Mouse (Mus musculus) forebrain, embryonic 14.5 days (tissue): ENCODE results near the gene Gxylt1. TPM values are rescaled to one million over a fixed set of nuclear protein-coding genes. Genes with fewer than 3 reads are reported as not detected.
A peak's percentile ranks its signal among the peaks of the same experiment; 100 is the strongest.

Experiments
- ATAC-seq: fragments of 200-750 bp; cut with Nextera tagmentation; 2 replicates; pipeline ENCODE4 v1.8.0; 2017; ENCODE audit warnings: mild to moderate bottlenecking, moderate library complexity
- DNase-seq: peaks from one replicate; pipeline ENCODE4 v3.0.0-alpha.2; 2015; ENCODE audit warnings: low spot score
- H3K27ac ChIP-seq: fragments of 300-500 bp; sonication (generic); 2 replicates; pipeline ENCODE4 v1.5.1; 2014; ENCODE audit warnings: low read depth, mild to moderate bottlenecking, control low read depth, low read length, moderate library complexity
- H3K27me3 ChIP-seq: fragments of 300-500 bp; sonication (generic); replicated peaks from 2 replicates; pipeline ENCODE4 v1.6.1; 2014; ENCODE audit warnings: low read length, control low read depth, mixed read lengths; ENCODE audit not compliant: control insufficient read depth, insufficient read depth
- H3K36me3 ChIP-seq: fragments of 300-500 bp; sonication (generic); 2 replicates; pipeline ENCODE4 v1.6.1; 2014; ENCODE audit warnings: low read length, control low read depth; ENCODE audit not compliant: control insufficient read depth, insufficient read depth
- H3K4me1 ChIP-seq: fragments of 300-500 bp; sonication (generic); 2 replicates; pipeline ENCODE4 v1.6.1; 2014; ENCODE audit warnings: antibody characterized with exemption, low read length, control low read depth; ENCODE audit not compliant: control insufficient read depth, insufficient read depth
- H3K4me2 ChIP-seq: fragments of 300-500 bp; sonication (generic); 2 replicates; pipeline ENCODE4 v1.6.1; 2014; ENCODE audit warnings: mild to moderate bottlenecking, control low read depth, low read length
- H3K4me3 ChIP-seq: fragments of 300-500 bp; sonication (generic); 2 replicates; pipeline ENCODE4 v1.5.1; 2014; ENCODE audit warnings: low read depth, low read length, control low read depth
- H3K9ac ChIP-seq: fragments of 300-500 bp; sonication (generic); 2 replicates; pipeline ENCODE4 v1.6.1; 2014; ENCODE audit warnings: mild to moderate bottlenecking, low read length, control low read depth, moderate library complexity
- H3K9me3 ChIP-seq: fragments of 300-500 bp; sonication (generic); replicated peaks from 2 replicates; pipeline ENCODE4 v1.6.1; 2016; ENCODE audit warnings: low read length, control low read depth, mixed read lengths; ENCODE audit not compliant: control insufficient read depth
- WGBS: fragments of 180-500 bp; shearing (Covaris S2); extraction: QIAGEN DNeasy Blood & Tissue Kit; methylation state at CpG from one replicate; pipeline ENCODE4 v1.1.7; 2014; 5-methylcytosine and 5-hydroxymethylcytosine counted together
- polyA plus RNA-seq: library from polyadenylated mRNA; unstranded; fragments of >200 nt; fragmentation: Nextera tagmentation; extraction: Ambion mirVana; gene quantifications from 2 replicates; pipeline ENCODE4 v1.2.1, GENCODE M21; 2014

Gene Gxylt1
- polyA plus RNA-seq, 1 experiment from 2014 or later, result 7.8 TPM

DNA sequence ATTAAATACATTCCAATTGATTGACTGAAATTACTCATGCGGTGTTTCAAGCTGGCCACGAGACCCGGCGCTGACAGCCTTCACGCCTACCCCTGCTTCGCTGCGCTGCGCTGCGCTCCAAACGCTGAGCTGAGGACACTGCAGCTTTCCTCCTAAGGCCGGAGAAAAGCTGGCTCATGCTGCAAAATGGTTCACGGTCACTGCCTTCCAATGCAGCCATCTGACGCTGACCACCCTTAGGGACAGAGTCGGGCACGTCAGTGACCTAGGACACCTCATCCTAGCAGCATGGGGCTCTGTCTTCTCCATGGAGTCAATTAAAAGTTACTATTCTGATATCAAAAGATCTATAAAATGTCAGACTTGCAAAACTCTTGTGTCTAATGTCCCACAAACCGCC, 8.6 kb downstream of the Gxylt1 start:
- Histone ChIP-seq H3K27ac (no peak overlapping the region), H3K27me3 (no peaks in the 10 kb centered on the region), H3K36me3 (no peaks in the 10 kb centered on the region), H3K4me1 (no peaks in the 10 kb centered on the region), H3K9me3 (no peaks in the 10 kb centered on the region), H3K4me3 (no peak overlapping the region), H3K4me2 (no peak overlapping the region), H3K9ac (peak overlapping the region; percentile 13; the same call in 1 of the 2 replicates)
- ATAC-seq, result no peak
- no peak for DNase-seq
- 74% methylated on average over 16 of the region's 16 CpGs for WGBS

GRCm38 (mm10) chr15:93265728-93266127, 9.3 kb downstream of the Gxylt1 start:
- no peak overlapping the region for H3K4me2 ChIP-seq
- peak; percentile 69 for DNase-seq
- no peaks in the 10 kb centered on the region for H3K9me3 ChIP-seq
- H3K9ac ChIP-seq, result no peak overlapping the region
- no peak overlapping the region for H3K4me3 ChIP-seq
- no peaks in the 10 kb centered on the region for H3K4me1 ChIP-seq
- H3K36me3 ChIP-seq, result no peaks in the 10 kb centered on the region
- H3K27me3 ChIP-seq, result no peaks in the 10 kb centered on the region
- WGBS, result 59% methylated on average over 2 of the region's 2 CpGs
- ATAC-seq, result 0 out of 2 replicates have a peak, but pooled peaks have one; percentile 12
- no peak overlapping the region for H3K27ac ChIP-seq

- Histone ChIP-seq H3K27me3 (no peaks in the 10 kb centered on the region), H3K9me3 (no peaks in the 10 kb centered on the region), H3K27ac (no peak overlapping the region), H3K9ac (no peak overlapping the region), H3K4me1 (no peaks in the 10 kb centered on the region), H3K4me2 (no peak overlapping the region), H3K36me3 (no peaks in the 10 kb centered on the region), H3K4me3 (no peak overlapping the region)
- DNase-seq (no peak), ATAC-seq (no peak)
- WGBS, result 86% methylated on average over 3 of the region's 3 CpGs
Observed at GRCm38 (mm10) chr15:93265231-93265630, 9.7 kb downstream of the Gxylt1 start.

DNA sequence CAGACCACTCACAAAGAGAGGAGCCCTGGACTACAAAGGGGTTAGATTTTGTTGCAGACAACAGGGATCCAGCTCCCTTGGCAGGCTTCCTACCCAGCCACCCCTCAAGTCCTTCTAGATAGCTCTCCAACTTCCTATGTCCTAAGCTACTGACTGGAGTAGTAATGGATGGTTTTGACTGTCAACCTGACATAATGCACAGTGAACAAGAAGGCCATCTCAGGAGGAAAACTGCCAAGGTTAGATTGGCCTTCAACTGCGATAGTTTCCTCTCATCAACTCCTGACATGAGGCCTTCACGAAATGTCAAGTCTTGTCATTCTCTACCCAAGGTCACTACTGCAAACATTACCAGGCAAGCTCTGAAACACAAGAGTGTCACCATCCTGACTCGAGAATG, 10.8 kb downstream of the Gxylt1 start:
- DNase-seq (no peak), ATAC-seq (no peak)
- Histone ChIP-seq H3K4me1 (no peaks in the 10 kb centered on the region), H3K9me3 (no peaks in the 10 kb centered on the region), H3K27ac (no peak overlapping the region), H3K4me3 (no peak overlapping the region), H3K36me3 (no peaks in the 10 kb centered on the region), H3K4me2 (no peak overlapping the region), H3K27me3 (no peaks in the 10 kb centered on the region), H3K9ac (no peak overlapping the region)
- WGBS, result 84% methylated on average over 3 of the region's 3 CpGs

- Histone ChIP-seq H3K4me1 (no peaks in the 10 kb centered on the region), H3K4me2 (no peak overlapping the region), H3K27ac (no peak overlapping the region), H3K9ac (no peak overlapping the region), H3K9me3 (no peaks in the 10 kb centered on the region), H3K36me3 (peaks cover 4% of the 10 kb centered on the region), H3K27me3 (no peaks in the 10 kb centered on the region), H3K4me3 (no peak overlapping the region)
- WGBS, result 90% methylated on average over 7 of the region's 7 CpGs
- DNase-seq, result no peak
- no peak for ATAC-seq
Observed at GRCm38 (mm10) chr15:93263566-93263965, 11.4 kb downstream of the Gxylt1 start.

- ATAC-seq, result no peak
- DNase-seq, result peak; percentile 7
- Histone ChIP-seq H3K9me3 (no peaks in the 10 kb centered on the region), H3K4me3 (no peak overlapping the region), H3K4me2 (no peak overlapping the region), H3K4me1 (no peaks in the 10 kb centered on the region), H3K9ac (no peak overlapping the region), H3K36me3 (peaks cover 11% of the 10 kb centered on the region), H3K27ac (no peak overlapping the region), H3K27me3 (no peaks in the 10 kb centered on the region)
- WGBS, result 56% methylated on average over 5 of the region's 5 CpGs
Observed at GRCm38 (mm10) chr15:93262818-93263217, 12.2 kb downstream of the Gxylt1 start.

DNA sequence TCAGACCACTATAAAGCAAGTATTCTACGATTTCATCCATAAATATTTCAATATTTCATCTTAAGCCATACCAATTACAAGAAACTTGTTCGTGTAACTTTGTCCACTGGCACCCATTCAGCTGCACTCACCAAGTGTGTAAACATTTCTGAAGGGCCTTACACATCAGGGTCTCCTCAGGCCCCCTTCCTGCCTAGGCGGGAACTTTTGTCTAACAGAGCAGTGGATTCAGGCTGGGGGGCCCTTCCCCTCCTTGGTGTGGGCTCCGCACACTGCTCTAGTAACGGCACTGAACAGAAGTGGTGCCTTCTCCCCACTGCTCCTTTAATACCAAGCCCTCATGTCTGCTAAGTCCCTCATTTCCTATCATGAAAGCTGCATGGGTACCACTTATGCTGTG, 12.7 kb downstream of the Gxylt1 start:
- no peak overlapping the region for H3K27ac ChIP-seq
- H3K9me3 ChIP-seq, result no peaks in the 10 kb centered on the region
- H3K4me2 ChIP-seq, result no peak overlapping the region
- ATAC-seq (no peak), DNase-seq (no peak)
- H3K4me1 ChIP-seq, result no peaks in the 10 kb centered on the region
- no peak overlapping the region for H3K4me3 ChIP-seq
- peaks cover 15% of the 10 kb centered on the region for H3K36me3 ChIP-seq
- 83% methylated on average over 5 of the region's 5 CpGs for WGBS
- no peaks in the 10 kb centered on the region for H3K27me3 ChIP-seq
- no peak overlapping the region for H3K9ac ChIP-seq

GRCm38 (mm10) chr15:93259933-93260332, 15.0 kb downstream of the Gxylt1 start:
- ATAC-seq, result no peak
- no peaks in the 10 kb centered on the region for H3K4me1 ChIP-seq
- H3K9ac ChIP-seq, result no peak overlapping the region
- no peak overlapping the region for H3K4me3 ChIP-seq
- H3K27ac ChIP-seq, result no peak overlapping the region
- DNase-seq, result no peak
- H3K36me3 ChIP-seq, result peaks cover 18% of the 10 kb centered on the region
- H3K9me3 ChIP-seq, result no peaks in the 10 kb centered on the region
- H3K4me2 ChIP-seq, result no peak overlapping the region
- 73% methylated on average over 8 of the region's 8 CpGs for whole genome bisulfite sequencing
- H3K27me3 ChIP-seq, result no peaks in the 10 kb centered on the region

DNA sequence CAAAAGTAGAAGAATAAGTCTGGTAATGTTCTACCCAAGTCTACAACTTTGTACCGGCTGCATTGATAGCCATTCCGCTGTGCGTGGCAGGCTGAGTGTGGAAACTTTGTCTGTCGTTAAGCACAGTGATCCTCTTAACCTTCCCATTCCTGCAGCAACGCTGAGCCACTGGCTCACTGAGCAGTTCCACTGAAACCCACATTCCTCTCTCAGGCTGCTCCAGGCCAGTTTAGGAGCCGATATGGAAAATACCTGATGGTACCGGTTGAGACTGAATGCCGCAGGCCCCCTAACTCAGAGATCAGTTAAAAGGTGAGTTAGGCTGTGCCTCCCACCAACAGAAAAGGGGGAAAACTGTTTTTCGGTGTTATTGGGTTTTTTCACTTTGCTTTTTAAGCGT, 19.7 kb downstream of the Gxylt1 start:
- WGBS, result 88% methylated on average over 10 of the region's 10 CpGs

More for the DNA sequence above, 19.7 kb downstream of the Gxylt1 start:
- H3K27ac ChIP-seq, result no peak overlapping the region
- no peaks in the 10 kb centered on the region for H3K27me3 ChIP-seq
- DNase-seq (no peak), ATAC-seq (no peak)
- H3K9ac ChIP-seq, result no peak overlapping the region
- no peaks in the 10 kb centered on the region for H3K4me1 ChIP-seq
- H3K9me3 ChIP-seq, result no peaks in the 10 kb centered on the region
- peaks cover 40% of the 10 kb centered on the region for H3K36me3 ChIP-seq
- H3K4me2 ChIP-seq, result no peak overlapping the region
- H3K4me3 ChIP-seq, result no peak overlapping the region
